Mouse (Mus musculus): ENCODE results near the gene Dcdc2c.

Gene Dcdc2c

DNA sequence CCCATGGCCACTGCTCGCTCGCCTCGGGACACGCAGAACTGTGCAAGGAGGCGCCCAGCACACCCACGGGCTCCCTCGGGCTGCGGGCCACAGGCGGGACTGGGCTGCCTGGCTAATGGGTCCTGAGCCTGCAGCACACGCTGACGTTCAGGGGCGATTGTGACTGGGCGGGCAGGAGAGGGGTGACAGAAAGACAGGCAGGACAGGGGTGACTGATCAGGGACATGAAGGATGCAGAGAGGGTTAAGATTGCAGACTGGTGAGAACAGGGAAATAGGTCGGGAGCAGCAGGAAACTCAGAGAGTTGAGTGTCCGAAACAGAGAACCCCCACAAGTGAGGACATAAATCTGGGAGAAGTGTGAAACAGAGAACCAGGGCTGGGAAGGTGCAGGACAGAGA lies at the start of gene Dcdc2c:
TSS of gene Dcdc2c (minus strand) at position 101 of the 400 bp plus-strand sequence.
- in situ Hi-C loops (cut with MboI, MseI): no loop called here

DNA sequence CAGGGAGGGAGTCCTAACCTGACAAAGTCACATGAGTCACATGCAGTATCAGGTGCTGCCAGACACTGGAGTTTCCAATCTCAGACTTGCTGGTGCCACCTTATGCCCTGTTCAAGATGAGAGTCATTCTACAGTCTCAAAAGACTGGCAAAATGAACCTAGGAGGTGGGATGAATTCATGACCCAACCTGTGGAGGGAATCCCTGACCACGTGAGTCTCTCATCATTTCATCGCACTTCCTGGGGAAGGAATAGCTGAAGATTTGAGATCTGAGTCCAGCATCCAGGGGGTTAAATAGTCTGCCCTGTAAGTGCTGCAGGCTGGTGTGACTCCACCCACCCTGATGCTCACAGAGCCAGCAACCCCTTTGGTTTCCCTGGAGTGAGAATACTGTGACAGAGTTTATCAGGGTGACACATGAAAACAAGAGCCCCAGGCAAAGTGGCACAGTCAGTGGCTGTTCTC lies 46.4 kb upstream of the Dcdc2c start:
- in situ Hi-C loops (cut with MboI, MseI): no loop called here

DNA sequence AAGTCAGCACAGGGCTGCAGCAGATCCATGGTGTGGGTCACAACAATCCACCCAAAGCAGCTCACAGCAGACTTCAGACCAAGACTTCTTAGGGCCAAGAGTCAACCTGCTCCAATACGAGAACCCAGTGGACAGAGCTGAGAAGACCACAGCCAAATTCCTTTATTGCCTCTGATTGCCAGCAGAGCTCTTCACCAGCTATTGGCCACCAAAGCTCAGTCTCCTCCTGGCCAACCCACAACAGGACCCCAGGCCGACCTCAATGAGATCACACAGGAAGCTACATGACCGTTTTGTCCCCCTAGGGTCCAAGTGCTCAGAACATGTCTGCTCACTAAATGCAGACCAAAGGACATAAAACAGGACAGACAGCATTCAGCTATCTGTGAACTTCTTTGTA lies 45.9 kb upstream of the Dcdc2c start:
- in situ Hi-C loops (cut with MboI, MseI): no loop called here

DNA sequence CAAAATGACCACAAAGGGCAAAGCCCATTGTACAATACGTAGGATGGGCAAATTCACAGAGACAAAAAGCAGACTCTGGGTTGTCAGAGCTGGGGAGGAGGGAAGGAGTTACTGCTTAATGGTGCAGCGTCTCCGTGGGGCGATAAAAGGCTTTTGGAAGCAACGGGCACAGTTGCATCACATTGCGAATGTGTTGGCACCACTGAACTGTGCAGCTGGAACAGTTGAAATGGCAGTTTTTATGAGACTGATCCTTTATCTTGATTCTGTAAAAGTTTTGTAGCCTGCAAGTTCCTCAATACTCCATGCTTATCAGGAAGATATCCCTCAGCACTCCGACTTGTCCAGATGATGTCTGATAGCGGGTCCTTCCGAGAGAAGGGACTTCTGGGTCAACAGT lies 45.5 kb upstream of the Dcdc2c start:
- in situ Hi-C loops (cut with MboI, MseI): no loop called here

DNA sequence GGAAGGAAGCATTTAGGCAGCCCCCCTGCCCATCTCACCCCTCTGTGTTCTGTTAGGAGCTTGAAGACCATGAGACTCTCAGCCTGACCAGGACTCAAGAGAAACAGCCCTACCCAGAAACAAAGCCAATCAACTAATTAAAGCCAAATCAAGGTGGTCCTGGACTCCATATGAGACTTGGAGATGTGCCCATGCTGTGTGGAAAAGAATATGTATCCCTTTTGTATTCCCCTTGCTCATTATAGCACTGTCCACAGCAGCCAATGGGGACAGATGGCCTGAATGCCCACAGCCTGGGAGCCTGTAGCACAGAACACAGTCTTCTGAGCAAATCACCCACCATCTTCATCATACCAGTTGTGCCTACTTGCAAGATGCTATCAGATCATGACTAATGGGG lies 44.7 kb upstream of the Dcdc2c start:
- in situ Hi-C loops (cut with MboI, MseI): no loop called here

DNA sequence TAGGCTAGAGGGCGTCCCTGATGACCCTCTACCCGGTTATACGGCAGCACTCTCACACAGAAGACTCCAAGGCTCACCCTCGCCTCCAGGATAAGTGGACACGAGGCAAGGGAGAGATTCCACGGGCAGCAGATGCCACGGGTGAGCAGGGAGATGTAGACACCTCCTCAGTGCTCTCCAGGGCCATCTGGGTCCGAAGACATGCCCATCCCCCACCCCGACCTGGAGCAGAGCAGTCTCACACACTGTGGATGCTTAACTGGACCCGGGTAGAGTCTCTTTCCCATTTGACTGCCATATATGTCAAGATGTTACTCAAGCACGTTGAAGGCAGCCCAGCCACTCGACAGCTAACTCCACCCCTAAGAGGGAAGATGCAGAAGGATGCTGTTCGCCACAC lies 38.2 kb upstream of the Dcdc2c start:
- in situ Hi-C loops (cut with MboI, MseI): no loop called here

DNA sequence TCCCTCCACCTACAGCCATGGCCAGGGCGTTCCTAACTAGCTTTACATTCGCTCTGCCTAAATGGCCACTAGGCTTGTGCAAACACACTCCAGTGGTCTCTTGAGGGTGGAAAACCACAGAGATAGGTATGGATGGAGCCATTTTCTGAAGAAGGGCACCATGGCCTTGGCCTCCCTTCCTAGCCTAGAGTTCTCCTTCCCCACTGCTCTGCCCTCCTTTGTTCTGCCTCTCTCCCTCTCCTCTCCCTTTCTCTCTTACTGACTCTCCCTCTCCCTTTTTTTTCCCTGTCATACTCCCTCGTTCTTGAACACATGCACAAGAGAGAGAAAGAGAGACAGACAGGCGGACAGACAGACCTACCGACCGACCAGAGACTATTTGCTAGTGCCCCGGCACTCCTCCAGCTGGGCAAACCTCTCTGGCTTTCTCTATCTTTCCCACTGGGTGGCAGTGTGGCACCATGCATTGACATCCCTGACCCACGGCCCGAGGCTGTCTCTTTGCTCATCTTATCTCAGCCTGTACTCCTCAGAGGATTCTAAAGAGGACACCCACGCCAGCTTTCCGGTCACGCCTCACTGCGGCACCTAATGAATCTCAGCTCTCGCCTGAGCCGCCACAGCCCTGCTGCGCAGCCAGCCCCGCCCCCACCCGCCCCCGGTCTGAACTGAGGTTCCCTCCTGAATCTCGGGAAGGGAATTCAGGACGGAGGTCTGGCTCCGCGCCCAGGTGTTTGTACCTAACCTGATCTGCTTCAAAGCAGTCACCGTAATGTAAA lies 37.1 kb upstream of the Dcdc2c start:
- in situ Hi-C loops (cut with MboI, MseI): no loop called here

DNA sequence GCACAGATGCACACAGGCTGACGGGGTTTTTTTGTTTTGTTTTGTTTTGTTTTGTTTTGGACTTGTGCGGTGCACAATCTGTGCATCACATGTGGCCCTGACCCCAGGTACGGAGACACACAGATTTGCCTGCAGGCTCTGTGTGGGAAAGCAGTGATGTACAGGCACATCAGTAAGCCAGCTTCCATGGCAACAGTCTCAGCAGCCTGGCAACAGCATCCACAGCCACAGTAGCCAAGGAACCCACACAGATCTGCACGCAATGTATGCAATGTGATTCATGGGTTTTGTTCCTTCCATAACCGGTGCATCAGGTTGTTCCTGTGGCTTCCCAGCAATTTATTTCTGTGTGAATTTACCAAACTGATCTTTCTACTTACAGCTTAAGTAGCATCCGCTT lies 35.8 kb upstream of the Dcdc2c start:
- in situ Hi-C loops (cut with MboI, MseI): no loop called here

DNA sequence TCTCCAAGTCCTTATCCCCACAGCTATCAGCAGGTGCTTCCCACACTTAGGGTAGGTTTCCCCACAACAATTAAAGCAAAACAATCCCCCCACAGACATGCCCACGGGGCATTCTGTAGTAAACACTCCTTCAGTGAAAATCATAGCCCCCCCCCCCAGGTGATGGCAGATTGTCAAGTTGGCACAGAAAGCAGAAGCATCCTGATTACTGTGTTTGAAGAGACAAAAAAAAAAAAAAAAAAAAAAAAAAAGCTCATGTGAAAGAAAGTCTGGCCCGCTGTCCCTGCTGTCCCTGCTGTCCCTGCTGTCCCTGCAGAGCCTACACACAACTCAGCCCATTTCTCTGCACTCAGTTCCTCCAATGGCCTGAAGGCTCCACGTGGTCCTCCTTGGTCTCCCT lies 31.8 kb upstream of the Dcdc2c start:
- in situ Hi-C loops (cut with MboI, MseI): no loop called here

DNA sequence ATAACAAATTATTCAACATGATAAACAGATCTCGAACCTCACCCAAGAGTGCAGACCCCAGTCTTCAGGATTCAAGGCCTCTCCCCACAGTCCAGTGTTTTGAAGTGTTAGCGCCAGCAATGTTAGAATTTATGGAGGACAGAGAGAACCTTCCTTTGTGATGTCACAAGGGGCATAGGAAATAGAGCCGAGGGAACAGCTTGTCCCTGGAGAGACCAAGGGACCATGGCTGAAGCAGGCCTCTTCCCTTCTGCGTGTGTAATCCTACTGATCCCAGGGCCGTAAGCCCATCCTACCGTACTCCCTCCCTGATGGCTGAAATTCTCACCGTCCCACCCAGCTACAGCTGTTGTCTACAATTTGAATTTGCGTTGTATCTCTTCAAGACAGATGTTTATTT lies 30.2 kb upstream of the Dcdc2c start, which contains the start of gene Allc:
TSS of gene Allc (minus strand) at position 101 of the 400 bp plus-strand sequence.
- in situ Hi-C loops (cut with MboI, MseI): no loop called here

DNA sequence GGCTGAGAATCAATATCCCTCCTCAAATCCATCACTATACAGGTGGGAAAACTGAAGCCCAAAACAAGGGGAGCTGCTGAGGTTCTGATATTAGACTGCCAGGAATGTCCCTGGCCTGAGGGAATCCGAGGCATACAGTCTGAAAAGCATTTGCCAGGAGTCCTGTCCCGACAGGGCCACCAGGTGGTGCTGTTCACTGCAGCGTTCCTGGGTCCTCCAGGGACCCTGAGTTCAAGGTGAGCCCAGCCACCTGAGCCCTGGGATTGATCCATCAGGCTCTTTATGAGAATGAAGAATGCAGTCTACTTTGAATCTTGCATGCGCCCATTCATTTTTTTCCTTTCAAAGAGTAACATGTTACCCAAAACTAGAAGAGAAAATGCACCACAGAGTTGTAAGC lies 26.9 kb upstream of the Dcdc2c start:
- in situ Hi-C loops (cut with MboI, MseI): no loop called here

DNA sequence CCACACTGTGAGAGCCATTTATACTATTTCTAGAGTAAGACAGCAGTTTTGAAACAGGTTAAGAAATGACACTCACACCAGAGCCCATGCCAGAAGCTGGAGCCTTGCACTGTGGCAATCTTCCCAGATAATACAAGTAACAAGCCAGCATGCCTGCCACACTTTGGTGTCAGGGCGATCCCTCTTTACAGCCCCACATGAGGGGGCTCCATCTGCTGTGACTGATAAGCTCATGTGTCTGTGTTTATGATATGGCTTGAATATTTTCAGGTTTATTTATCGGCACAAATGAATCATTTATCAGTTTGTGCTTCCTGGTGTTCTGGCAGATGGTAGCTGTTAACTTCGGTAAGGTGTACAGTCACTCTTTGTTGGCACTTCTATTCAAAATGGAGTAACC lies 25.9 kb upstream of the Dcdc2c start:
- in situ Hi-C loops (cut with MboI, MseI): no loop called here

DNA sequence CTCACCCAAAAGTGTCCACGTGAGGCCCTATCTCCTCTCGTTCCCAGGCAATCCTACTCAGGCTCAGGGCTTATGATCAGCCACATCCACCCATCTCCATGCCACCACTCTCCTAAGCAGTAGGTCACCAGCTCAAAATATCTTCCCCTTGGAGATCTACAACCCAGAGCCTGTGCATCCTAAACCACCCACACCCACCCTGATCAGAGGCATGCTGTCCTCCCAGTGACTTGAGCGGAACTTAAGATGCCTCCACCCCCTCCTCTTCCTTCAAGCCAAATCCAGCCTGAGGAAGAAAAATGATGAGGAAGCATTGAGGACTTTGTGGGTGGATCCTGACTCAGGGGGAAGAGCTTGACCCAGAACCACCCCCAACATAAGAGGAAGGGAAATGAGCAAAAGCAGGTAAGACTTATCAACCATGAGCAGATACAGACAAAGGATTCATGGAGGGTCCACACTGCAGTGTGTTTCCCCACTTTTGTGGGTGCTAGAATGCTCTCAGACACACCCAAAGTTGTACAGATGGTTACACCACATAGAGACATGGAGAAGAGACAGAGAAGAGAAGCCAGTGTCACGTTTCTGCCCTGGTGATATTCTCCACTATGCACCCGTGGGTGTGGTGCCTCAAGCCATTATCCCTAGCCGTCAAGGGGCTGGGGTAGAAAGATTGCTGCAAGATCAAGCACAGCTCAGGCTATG lies 23.3 kb upstream of the Dcdc2c start:
- in situ Hi-C loops (cut with MboI, MseI): no loop called here

DNA sequence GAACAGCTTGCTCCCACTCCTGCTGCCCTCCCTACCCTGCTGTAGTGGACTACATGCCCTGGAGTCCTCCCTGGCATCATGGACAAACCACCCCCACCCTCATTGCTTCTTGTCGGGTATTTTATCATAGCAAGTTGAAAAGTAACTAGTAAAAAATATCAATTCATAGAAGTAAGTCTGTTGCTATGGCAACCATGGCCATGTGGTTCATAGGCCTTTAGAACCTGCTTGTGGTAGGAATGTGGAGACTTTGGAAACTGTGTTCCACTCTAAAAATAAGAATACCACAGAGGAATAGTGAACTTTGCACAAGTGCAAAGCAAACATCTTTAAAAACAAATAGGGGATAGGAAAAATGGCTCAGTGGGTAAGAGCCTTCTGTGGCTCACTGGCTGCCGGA lies 20.0 kb upstream of the Dcdc2c start:
- in situ Hi-C loops (cut with MboI, MseI): no loop called here

DNA sequence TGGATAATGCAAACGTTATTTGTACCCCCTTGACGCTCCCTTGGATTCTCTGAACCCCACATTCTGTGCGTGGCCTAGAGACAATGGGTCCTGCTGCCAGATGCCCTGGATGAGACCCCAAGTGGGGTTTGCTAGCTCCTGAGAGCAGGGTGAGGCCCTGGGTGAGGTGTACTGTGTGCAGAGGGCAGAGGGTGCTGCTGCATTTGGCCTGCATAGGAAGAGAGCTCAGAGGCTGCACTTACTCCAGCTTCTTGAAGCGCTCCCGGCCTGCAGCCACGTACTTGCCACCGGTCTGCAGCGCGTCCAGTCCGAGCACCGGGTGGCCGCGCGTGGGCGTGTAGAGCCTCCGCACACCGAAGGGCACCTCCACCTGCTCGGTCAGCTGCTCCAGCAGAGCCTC lies 424 bp downstream of the Dcdc2c start:
- in situ Hi-C loops (cut with MboI, MseI): no loop called here

DNA sequence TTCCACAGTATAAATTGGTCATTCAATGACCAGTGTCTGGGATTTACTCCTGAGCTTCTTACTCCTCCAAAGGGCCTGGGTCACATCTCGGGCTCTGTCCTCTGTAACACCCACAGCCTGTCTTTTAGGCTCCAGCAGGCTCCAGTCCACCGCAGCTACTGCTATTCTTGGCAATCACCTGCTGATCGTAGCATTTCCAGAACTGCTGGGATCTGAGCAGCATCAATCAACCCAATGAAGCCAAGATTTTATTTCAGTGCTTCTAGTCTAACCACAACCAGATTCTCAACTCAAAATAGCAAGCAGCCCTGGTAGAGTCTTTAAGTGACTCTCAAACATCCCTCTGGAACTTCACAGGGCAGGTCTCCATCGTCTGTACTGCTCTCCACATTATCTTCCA lies 3.3 kb downstream of the Dcdc2c start:
- in situ Hi-C loops (cut with MboI, MseI): no loop called here

DNA sequence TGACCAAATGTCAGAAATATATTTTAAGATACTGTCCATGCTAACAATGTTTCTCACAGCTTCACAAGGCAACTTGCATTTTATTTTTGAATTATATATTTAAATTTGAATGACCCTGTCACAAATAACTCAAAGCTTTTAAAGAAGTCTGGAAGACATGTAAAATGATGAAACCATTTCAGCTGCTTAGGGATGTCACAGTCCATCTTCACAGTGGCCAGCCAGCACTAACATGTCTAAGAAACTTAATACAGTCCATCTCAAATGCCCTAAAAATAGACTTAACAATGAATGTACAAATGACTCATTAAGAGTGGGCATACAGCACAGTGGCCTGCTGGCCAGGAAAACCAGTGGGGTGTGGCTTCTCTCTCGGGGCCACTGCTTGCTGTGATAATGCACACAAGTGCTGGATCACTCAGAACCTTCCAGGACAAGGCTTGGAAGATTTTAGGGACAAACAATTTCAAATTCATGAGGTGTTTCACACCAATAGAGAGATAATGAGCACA lies 37.9 kb downstream of the Dcdc2c start:
- in situ Hi-C loops (cut with MboI, MseI): no loop called here

DNA sequence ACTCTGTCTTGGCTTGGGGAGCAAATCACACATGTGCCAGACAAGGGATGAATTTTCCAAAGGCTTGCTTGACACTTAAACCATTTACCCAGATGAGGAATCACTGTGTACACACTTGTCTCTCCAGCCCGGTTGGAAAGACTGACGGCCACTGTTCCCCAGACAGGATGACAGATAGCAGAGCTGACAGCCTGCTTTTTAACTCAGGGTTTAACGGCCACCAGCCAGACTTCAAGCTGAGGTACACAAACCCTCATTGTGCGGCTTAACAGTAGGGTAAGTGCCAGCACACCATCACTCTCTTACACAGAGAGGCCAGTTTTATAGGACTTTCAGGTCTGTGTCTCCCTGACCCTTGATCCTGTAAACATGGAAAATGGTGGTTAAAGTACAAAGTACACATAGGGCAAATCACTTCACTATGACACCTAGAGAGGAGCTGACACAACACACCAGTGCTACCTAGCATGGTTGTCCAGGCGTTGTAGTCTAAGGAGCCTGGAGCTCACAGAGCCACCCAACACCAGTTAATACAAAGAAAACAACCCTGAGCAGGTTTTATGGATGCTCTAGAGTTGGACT lies 42.4 kb downstream of the Dcdc2c start:
- in situ Hi-C loops (cut with MboI, MseI): no loop called here

DNA sequence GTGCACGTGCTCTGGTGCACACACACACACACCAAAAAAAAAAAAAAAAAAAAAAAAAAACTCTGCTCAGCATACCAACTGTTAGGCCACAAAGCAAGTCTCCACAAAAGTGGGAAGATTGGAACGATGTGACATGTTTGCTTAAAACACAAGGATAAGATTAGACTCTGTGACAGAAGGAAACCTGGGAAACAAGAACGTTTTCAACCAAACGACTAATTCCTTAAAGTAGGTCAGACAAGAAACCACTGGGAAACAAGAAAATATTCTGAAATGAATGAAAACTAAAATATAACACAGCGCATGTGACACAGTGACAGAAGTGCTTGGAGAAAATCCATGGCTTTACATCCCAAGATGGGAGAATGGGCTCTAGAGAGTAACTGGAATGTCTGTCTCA lies 57.9 kb downstream of the Dcdc2c start:
- in situ Hi-C loops (cut with MboI, MseI): no loop called here

DNA sequence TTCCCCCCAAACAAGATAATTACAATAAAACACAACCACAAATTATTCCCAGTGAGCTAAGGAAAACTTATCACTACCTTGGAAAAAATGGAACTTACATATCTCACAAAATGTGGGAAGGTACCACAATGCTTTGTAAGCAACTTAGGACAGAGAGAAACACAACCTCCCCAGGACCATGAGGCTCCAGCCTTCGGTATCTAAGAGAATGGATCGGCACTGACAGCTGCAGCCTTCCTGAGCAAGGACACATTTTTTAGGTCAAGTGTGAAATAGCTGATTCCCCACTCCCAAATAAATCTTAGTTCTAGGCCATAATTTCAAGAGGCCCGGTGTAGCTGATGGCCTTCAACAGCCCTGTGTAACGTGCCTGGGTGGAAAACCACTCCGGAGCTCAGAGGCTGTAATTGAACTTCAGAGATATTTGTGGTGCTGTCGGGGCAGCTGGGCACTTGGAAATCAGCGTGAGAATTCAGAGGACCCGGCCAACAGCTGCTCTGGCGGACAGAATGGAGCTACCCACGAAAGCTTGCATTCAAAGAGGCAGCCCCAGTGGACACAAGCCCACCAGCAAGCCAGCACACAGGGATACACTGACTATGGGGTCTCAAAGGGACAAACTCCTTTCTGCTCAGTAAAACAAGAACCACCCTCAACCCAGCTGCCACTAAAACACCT lies 69.6 kb downstream of the Dcdc2c start:
- in situ Hi-C loops (cut with MboI, MseI): no loop called here

DNA sequence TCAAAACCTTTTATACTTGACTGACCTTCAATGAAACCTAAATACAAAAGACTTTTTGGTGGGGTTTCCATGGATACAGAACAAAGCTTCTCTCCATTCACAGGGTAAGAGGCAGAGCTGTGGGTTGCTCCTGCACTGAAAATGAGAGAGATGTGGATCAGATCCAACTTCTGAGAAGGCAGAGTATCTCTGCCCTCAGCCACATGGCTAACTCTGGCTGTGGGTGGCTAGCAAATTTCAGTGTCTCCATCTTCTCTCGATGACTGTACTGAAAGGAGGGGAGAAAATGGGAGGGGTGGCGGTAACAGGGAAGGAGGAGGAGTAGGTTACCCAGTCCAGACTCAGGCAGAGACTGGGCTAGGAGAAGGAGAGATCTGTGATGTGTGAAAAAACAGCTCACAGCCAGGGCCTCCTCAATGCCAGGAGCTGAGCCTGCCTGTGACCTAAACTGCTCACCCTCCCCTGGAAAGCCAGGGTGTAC lies 91.2 kb downstream of the Dcdc2c start:
- in situ Hi-C loops (cut with MboI, MseI): no loop called here

DNA sequence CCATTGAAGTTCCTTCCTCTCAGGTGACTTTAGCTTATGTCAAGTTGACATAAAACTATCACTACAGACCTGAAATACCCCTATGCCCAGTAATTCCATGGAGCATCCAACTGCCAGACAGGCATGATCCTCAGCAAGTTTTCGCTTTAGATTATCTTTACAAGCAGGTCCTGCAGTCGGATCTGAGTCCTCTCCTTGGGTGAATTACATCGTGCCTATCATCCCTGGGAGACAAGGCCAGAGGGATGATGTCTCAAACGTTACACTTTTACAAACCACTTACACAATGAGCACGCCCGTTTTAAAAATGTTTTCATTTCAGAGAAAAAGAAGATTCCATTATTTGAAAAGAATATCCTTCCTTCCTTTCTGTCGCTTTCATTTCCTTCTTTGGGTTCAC lies 91.7 kb downstream of the Dcdc2c start:
- in situ Hi-C loops (cut with MboI, MseI): no loop called here

Data from T-helper 1 cell (primary cell).